Mouse (Mus musculus) MEL (cell line): ENCODE data around the gene Khdrbs2. TPM values are rescaled to one million over a fixed set of nuclear protein-coding genes. Genes with fewer than 3 reads are reported as not detected.
"Not testable (repeated sequence)": the region's sequence is repeated elsewhere in the genome, so short reads cannot be mapped to it uniquely, and the experiment has no call there.

Source experiments
- DNase-seq: peaks from one replicate; pipeline ENCODE4 v3.0.0; 2011; ENCODE audit warnings: low read depth, low spot score
- H3K27ac ChIP-seq: 2 replicates; pipeline ENCODE4 v1.5.1; 2012; ENCODE audit warnings: low read depth, mild to moderate bottlenecking, control low read depth, low read length, moderate library complexity; ENCODE audit not compliant: control insufficient read depth
- H3K27me3 ChIP-seq, 2 experiments: fragments of 150-350 bp in 1 of 2; sonication (generic) in 1 of 2; 2 replicates each; pipeline ENCODE4 v1.6.1; 2012; ENCODE audit warnings: low read length in 2 of 2, mild to moderate bottlenecking in 2 of 2, improper control_type of control experiment in 1 of 2, moderate library complexity in 1 of 2; ENCODE audit not compliant: insufficient read depth in 2 of 2, control insufficient read depth in 1 of 2
- H3K36me3 ChIP-seq, 2 experiments: 2 replicates each; pipeline ENCODE4 v1.6.1; 2012 to 2014; ENCODE audit warnings: low read length in 2 of 2, improper control_type of control experiment in 1 of 2, inconsistent platforms in 1 of 2, mild to moderate bottlenecking in 1 of 2; ENCODE audit not compliant: insufficient read depth in 2 of 2, control insufficient read depth in 1 of 2
- H3K4me1 ChIP-seq, 2 experiments: fragments of 150-350 bp in 1 of 2; sonication (generic) in 1 of 2; 2 replicates each; pipeline ENCODE4 v1.6.1; 2012; ENCODE audit warnings: low read length in 2 of 2, improper control_type of control experiment in 1 of 2, mild to moderate bottlenecking in 1 of 2; ENCODE audit not compliant: insufficient read depth in 2 of 2, control insufficient read depth in 1 of 2
- H3K4me3 ChIP-seq, 2 experiments: fragments of 150-350 bp in 1 of 2; sonication (generic) in 1 of 2; 2 replicates each; pipeline ENCODE4 v1.5.1; 2012; ENCODE audit warnings: low read depth in 2 of 2, low read length in 2 of 2, mild to moderate bottlenecking in 2 of 2, moderate library complexity in 2 of 2, control low read depth in 1 of 2, improper control_type of control experiment in 1 of 2; ENCODE audit not compliant: control insufficient read depth in 1 of 2, insufficient read depth in 1 of 2
- H3K79me2 ChIP-seq: 2 replicates; pipeline ENCODE4 v1.6.1; 2012; ENCODE audit warnings: mild to moderate bottlenecking, low read length, moderate library complexity; ENCODE audit not compliant: control insufficient read depth, poor library complexity, insufficient read depth
- H3K9ac ChIP-seq: 2 replicates; pipeline ENCODE4 v1.6.1; 2012; ENCODE audit warnings: low read depth, mild to moderate bottlenecking, control low read depth, low read length, moderate library complexity; ENCODE audit not compliant: control insufficient read depth, poor library complexity, severe bottlenecking
- H3K9me3 ChIP-seq: fragments of 150-350 bp; sonication (generic); replicated peaks from 2 replicates; pipeline ENCODE4 v1.6.1; 2012; ENCODE audit warnings: mild to moderate bottlenecking, low read length, improper control_type of control experiment, moderate library complexity; ENCODE audit not compliant: insufficient read depth
- CHD1 ChIP-seq: IDR thresholded peaks from 2 replicates; pipeline ENCODE4 v1.6.1; 2012; ENCODE audit warnings: low read depth, mild to moderate bottlenecking, inconsistent platforms, low read length, improper control_type of control experiment
- CTCF ChIP-seq, 3 experiments: IDR thresholded peaks in 2 of 3; conservative IDR thresholded peaks in 1 of 3; 2 replicates each; pipeline ENCODE4 v1.5.1; 2011 to 2012; ENCODE audit warnings: low read length in 3 of 3, low read depth in 2 of 3, mild to moderate bottlenecking in 2 of 3, improper control_type of control experiment in 1 of 3, inconsistent platforms in 1 of 3, mixed read lengths in 1 of 3, moderate library complexity in 1 of 3; ENCODE audit not compliant: control insufficient read depth in 1 of 3, insufficient read depth in 1 of 3, poor library complexity in 1 of 3, severe bottlenecking in 1 of 3
- E2F4 ChIP-seq: IDR thresholded peaks from 2 replicates; pipeline ENCODE4 v1.6.1; 2011; ENCODE audit warnings: low read depth, low read length, improper control_type of control experiment, borderline replicate concordance
- ELF1 ChIP-seq: IDR thresholded peaks from 2 replicates; pipeline ENCODE4 v1.6.1; 2014; ENCODE audit warnings: low read depth, mild to moderate bottlenecking, inconsistent platforms, low read length, improper control_type of control experiment, moderate library complexity
- ETS1 ChIP-seq: IDR thresholded peaks from 2 replicates; pipeline ENCODE4 v1.6.1; 2012; ENCODE audit warnings: low read depth, mild to moderate bottlenecking, inconsistent platforms, low read length, improper control_type of control experiment, moderate library complexity
- GATA1 ChIP-seq: IDR thresholded peaks from 2 replicates; pipeline ENCODE4 v1.6.1; 2011; ENCODE audit warnings: low read depth, low read length, improper control_type of control experiment
- JUND ChIP-seq: IDR thresholded peaks from 2 replicates; pipeline ENCODE4 v1.6.1; 2011; ENCODE audit warnings: low read depth, mild to moderate bottlenecking, improper control_type of control experiment, low read length
- KAT2A ChIP-seq: conservative IDR thresholded peaks from 2 replicates; pipeline ENCODE4 v1.6.1; 2012; ENCODE audit warnings: low read depth, low read length, improper control_type of control experiment, inconsistent platforms
- MAFK ChIP-seq: IDR thresholded peaks from 2 replicates; pipeline ENCODE4 v1.6.1; 2011; ENCODE audit warnings: low read depth, mild to moderate bottlenecking, low read length, improper control_type of control experiment, borderline replicate concordance
- MAZ ChIP-seq: IDR thresholded peaks from 2 replicates; pipeline ENCODE4 v1.6.1; 2012; ENCODE audit warnings: low read depth, mild to moderate bottlenecking, inconsistent platforms, low read length, improper control_type of control experiment
- MXI1 ChIP-seq: IDR thresholded peaks from 2 replicates; pipeline ENCODE4 v1.6.1; 2011; ENCODE audit warnings: mild to moderate bottlenecking, low read depth, low read length, improper control_type of control experiment
- NELFE ChIP-seq: IDR thresholded peaks from 2 replicates; pipeline ENCODE4 v1.6.1; 2011; ENCODE audit warnings: low read depth, low read length, improper control_type of control experiment
- POLR2A ChIP-seq, 2 experiments: IDR thresholded peaks; 2 replicates each; pipeline ENCODE4 v1.6.1; 2011 to 2012; ENCODE audit warnings: low read length in 2 of 2, mild to moderate bottlenecking in 2 of 2, control low read depth in 1 of 2, improper control_type of control experiment in 1 of 2, low read depth in 1 of 2, moderate library complexity in 1 of 2; ENCODE audit not compliant: control insufficient read depth in 1 of 2, insufficient read depth in 1 of 2, poor library complexity in 1 of 2
- POLR2AphosphoS5 ChIP-seq: IDR thresholded peaks from 2 replicates; pipeline ENCODE4 v1.6.1; 2012; ENCODE audit warnings: low read depth, borderline replicate concordance, mild to moderate bottlenecking, inconsistent platforms, low read length, moderate library complexity, mixed read lengths
- RAD21 ChIP-seq: IDR thresholded peaks from 2 replicates; pipeline ENCODE4 v1.6.1; 2011; ENCODE audit warnings: mild to moderate bottlenecking, low read depth, low read length, improper control_type of control experiment
- SIN3A ChIP-seq: IDR thresholded peaks from 2 replicates; pipeline ENCODE4 v1.6.1; 2012; ENCODE audit warnings: low read length, improper control_type of control experiment, inconsistent platforms
- SMC3 ChIP-seq: IDR thresholded peaks from 2 replicates; pipeline ENCODE4 v1.6.1; 2011; ENCODE audit warnings: low read depth, low read length, improper control_type of control experiment
- TAL1 ChIP-seq: IDR thresholded peaks from 2 replicates; pipeline ENCODE4 v1.6.1; 2012; ENCODE audit warnings: mild to moderate bottlenecking, inconsistent platforms, low read length, moderate library complexity, mixed read lengths
- TBP ChIP-seq: IDR thresholded peaks from 2 replicates; pipeline ENCODE4 v1.8.0; 2011; ENCODE audit warnings: low read depth, low read length, improper control_type of control experiment
- TCF12 ChIP-seq: IDR thresholded peaks from 2 replicates; pipeline ENCODE4 v1.6.1; 2014; ENCODE audit warnings: low read depth, mild to moderate bottlenecking, inconsistent platforms, low read length, improper control_type of control experiment, moderate library complexity
- UBTF ChIP-seq: IDR thresholded peaks from 2 replicates; pipeline ENCODE4 v1.6.1; 2012; ENCODE audit warnings: low read depth, mild to moderate bottlenecking, inconsistent platforms, low read length, improper control_type of control experiment, moderate library complexity, borderline replicate concordance; ENCODE audit not compliant: insufficient read depth
- USF1 ChIP-seq: IDR thresholded peaks from 2 replicates; pipeline ENCODE4 v1.6.1; 2014; ENCODE audit warnings: low read depth, mild to moderate bottlenecking, inconsistent platforms, low read length, improper control_type of control experiment, moderate library complexity
- USF2 ChIP-seq, 2 experiments: IDR thresholded peaks; 2 replicates each; pipeline ENCODE4 v1.6.1; 2011 to 2012; ENCODE audit warnings: improper control_type of control experiment in 2 of 2, low read length in 2 of 2, borderline replicate concordance in 1 of 2, inconsistent platforms in 1 of 2, low read depth in 1 of 2, mild to moderate bottlenecking in 1 of 2; ENCODE audit not compliant: insufficient read depth in 1 of 2
- ZKSCAN1 ChIP-seq: IDR thresholded peaks from 2 replicates; pipeline ENCODE4 v1.6.1; 2012; ENCODE audit warnings: low read depth, mild to moderate bottlenecking, inconsistent platforms, low read length, improper control_type of control experiment, moderate library complexity
- polyA plus RNA-seq, 2 experiments: library from polyadenylated mRNA; stranded (reverse) in 1 of 2; unstranded in 1 of 2; fragments of >175 nt in 1 of 2; fragments of >200 nt in 1 of 2; gene quantifications; 2 replicates each; pipeline versions ENCODE4 v1.2.1 to v1.2.4; 2012; ENCODE audit warnings: low replicate concordance in 2 of 2, low read depth in 1 of 2; ENCODE audit not compliant: insufficient read length in 2 of 2, insufficient read depth in 1 of 2, missing spikeins in 1 of 2
- total RNA-seq: library from RNA; depleted of rRNA; stranded (reverse); fragments of 300-350 nt; gene quantifications from 2 replicates; pipeline ENCODE4 v1.2.3, GENCODE M21; 2012

Gene Khdrbs2
- total and polyA plus RNA-seq, 3 experiments, result not detected

DNA sequence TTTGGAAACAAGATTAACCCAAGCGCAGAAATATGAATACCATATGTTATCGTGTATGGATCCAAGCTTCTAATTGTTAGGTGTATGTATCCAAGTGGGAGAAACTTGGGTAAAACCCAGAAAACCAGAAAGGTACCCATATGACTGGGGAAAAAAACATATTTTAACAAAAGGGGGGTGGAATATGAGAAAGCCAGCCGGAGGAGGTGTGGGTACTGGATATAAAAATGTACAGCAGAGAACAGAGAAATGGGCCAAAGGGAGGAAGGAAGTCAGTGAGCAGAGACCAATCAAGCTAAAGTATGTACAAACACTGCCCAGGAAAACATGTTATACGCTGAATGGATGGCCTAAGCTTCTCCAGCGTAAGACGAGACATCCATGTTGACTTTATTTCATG lies 330.9 kb downstream of the Khdrbs2 start:
- Histone ChIP-seq H3K9me3 (no peaks in the 10 kb centered on the region), H3K9ac (no peak overlapping the region), H3K4me1 (no peaks in the 10 kb centered on the region), H3K36me3 (no peaks in the 10 kb centered on the region), H3K79me2 (no peaks in the 10 kb centered on the region), H3K27me3 (no peaks in the 10 kb centered on the region), H3K27ac (no peak overlapping the region), H3K4me3 (no peak overlapping the region)
- no peak for DNase-seq
- TF ChIP-seq E2F4 (no peak), ETS1 (no peak), TCF12 (no peak), RAD21 (no peak), NELFE (no peak), USF2 (IDR thresholded peaks at IDR 0.05; ENCODE audit: borderline replicate concordance in 1 of 2, insufficient read depth in 1 of 2, low read depth in 1 of 2, low read length in 2 of 2) (no peak), USF1 (no peak), MXI1 (no peak), ELF1 (no peak), SMC3 (no peak), JUND (no peak), UBTF (no peak), SIN3A (no peak), TAL1 (no peak), MAZ (no peak), TBP (no peak), CHD1 (no peak)

DNA sequence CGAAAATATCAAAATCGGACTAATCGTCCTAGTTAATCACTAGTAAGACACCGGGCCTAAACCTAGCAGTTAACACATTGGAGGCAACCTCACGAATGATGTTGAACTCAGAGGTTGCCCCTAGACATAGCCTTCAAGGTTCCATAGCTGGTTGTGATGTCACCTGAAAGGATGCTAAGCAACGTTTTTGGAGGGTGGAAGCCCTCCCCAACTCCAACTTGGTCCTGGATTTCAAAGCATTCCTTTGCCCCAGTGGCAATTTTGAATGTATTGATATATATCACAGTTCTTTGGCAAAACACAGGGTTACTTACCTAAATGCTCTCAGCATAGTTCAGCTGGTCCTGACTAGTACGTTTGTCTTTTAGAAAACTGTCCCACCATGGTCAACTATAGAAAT lies 374.7 kb downstream of the Khdrbs2 start, which contains the start of gene Gm5415:
Gene Gm5415 (minus strand): TSS at position 101 of the 400 bp plus-strand sequence.
- H3K9ac ChIP-seq, H3K4me1 ChIP-seq, H3K9me3 ChIP-seq, H3K79me2 ChIP-seq, H3K27me3 ChIP-seq, H3K27ac ChIP-seq, DNase-seq, H3K36me3 ChIP-seq, H3K4me3 ChIP-seq: not testable (repeated sequence)

DNA sequence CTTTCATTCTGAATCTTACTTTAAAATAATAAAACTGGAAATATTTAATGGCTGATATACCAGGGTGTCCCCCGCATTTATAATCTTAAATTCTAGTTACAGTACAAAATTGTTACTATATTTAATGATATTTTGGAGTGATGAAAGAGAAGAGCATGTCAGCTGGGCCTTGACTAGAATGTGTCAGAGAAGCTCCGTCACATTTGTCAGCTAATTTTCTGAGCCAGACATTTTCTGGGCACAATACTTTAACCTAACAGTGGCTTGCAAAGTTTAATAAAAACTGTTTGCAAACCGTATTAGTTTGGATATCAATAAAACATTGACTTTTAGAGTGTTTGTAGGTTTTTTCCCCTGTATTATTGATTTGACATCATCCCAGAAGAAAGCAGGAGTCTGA lies 380.9 kb downstream of the Khdrbs2 start:
- H3K36me3 ChIP-seq, result no peaks in the 10 kb centered on the region
- no peak for TF ChIP-seq NELFE
- TF ChIP-seq MAFK, result no peak
- no peak for TF ChIP-seq CTCF (IDR thresholded peaks at IDR 0.05 in 2 of 3, conservative IDR thresholded peaks at IDR 0.05 in 1 of 3; ENCODE audit: control insufficient read depth in 1 of 3, insufficient read depth in 1 of 3, low read depth in 2 of 3, low read length in 3 of 3, poor library complexity in 1 of 3, severe bottlenecking in 1 of 3)
- TF ChIP-seq SIN3A, result no peak
- TF ChIP-seq KAT2A, result no peak
- TF ChIP-seq GATA1, result no peak
- no peak for TF ChIP-seq ZKSCAN1
- TF ChIP-seq UBTF, result no peak
- TF ChIP-seq POLR2A (IDR thresholded peaks at IDR 0.05; ENCODE audit: control insufficient read depth in 1 of 2, insufficient read depth in 1 of 2, low read depth in 1 of 2, low read length in 2 of 2, poor library complexity in 1 of 2), result no peak
- no peak for TF ChIP-seq POLR2AphosphoS5

More for the DNA sequence above, 380.9 kb downstream of the Khdrbs2 start:
- Histone ChIP-seq H3K9me3 (no peaks in the 10 kb centered on the region), H3K4me3 (no peak overlapping the region), H3K27me3 (no peaks in the 10 kb centered on the region), H3K4me1 (no peaks in the 10 kb centered on the region), H3K79me2 (no peaks in the 10 kb centered on the region), H3K9ac (no peak overlapping the region), H3K27ac (no peak overlapping the region)
- no peak for DNase-seq
